Mouse (Mus musculus) embryo, embryonic 10.5 days (tissue): ENCODE measurements at regions not wholly inside any gene's neighbourhood (a gene's known extent, or its start where the extent isn't known, plus 50 kb on each side); places are given as distances from the start of the nearest gene placed in this dataset.

Experiments used
- DNase-seq: peaks from one replicate; pipeline ENCODE4 v3.0.0-alpha.2; 2015; ENCODE audit warnings: low spot score

- DNase-seq, result no peak
Observed at GRCm38 (mm10) chr7:52915981-52916380, 900.5 kb upstream of the 1700015G11Rik start.

- DNase-seq, result no peak
Observed at GRCm38 (mm10) chr7:52911279-52911678, 895.8 kb upstream of the 1700015G11Rik start.

- DNase-seq, result peak; percentile 6
Observed at GRCm38 (mm10) chr7:52865755-52866154, 850.2 kb upstream of the 1700015G11Rik start.

DNA sequence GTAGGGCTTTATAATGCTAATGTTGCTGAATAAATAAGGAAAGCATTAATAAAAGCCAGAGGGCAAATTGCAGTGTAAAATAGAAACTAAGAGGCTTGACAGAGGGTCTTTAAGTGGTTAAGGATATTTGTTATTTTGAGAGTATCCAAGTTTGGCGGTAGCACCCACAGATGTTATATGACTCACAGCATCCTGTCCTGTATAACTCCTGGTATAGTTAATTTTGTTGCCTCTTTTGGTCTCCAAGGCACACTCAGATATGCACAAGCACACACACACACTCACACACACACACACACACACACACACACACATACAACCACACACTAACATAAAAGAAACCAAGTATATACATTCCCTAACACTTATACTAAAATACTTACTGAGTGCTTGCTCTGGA is 806.8 kb upstream of the 1700015G11Rik start:
- DNase-seq, result no peak

GRCm38 (mm10) chr7:52808178-52808577 is 792.6 kb upstream of the 1700015G11Rik start:
- DNase-seq, result no peak
